Comparison of ENCODE assay signal across 33 mouse cellular contexts in genomic region chr15:60009610-60010009, GRCm38 (mm10). TPM values are rescaled to one million over a fixed set of nuclear protein-coding genes. Genes with fewer than 3 reads are reported as not detected.
"Had no signal": no experiment of that assay in that cellular context is flagged by ENCODE, and none has a peak within 500 bp of the region (broad histone marks: within the 10 kb centered on the region; RNA-seq: fewer than 3 reads in every experiment).

No protein-coding gene starts in this region.

- H3K4me3 ChIP-seq: gastrocnemius, adult 2 months; heart, embryonic 10.5 days; heart, embryonic 13.5 days; heart, embryonic 15.5 days; hindbrain, embryonic 13.5 days; hindbrain, embryonic 15.5 days; kidney, embryonic 15.5 days; left cerebral cortex, adult 2 months; limb, embryonic 10.5 days; limb, embryonic 12.5 days; liver, embryonic 13.5 days; liver, embryonic 15.5 days had no signal

- H3K27me3 ChIP-seq: heart, embryonic 13.5 days; heart, embryonic 15.5 days; hindbrain, embryonic 13.5 days; hindbrain, embryonic 15.5 days; kidney, embryonic 15.5 days; limb, embryonic 12.5 days; liver, embryonic 13.5 days; liver, embryonic 15.5 days had no signal

- H3K9me3 ChIP-seq: heart, embryonic 10.5 days; heart, embryonic 13.5 days; heart, embryonic 15.5 days; hindbrain, embryonic 13.5 days; hindbrain, embryonic 15.5 days; kidney, embryonic 15.5 days; limb, embryonic 10.5 days; limb, embryonic 12.5 days; liver, embryonic 13.5 days; liver, embryonic 15.5 days had no signal

- ATAC-seq: hindbrain, postnatal 0 days; intestine, embryonic 16.5 days had no signal

- H3K4me2 ChIP-seq: heart, embryonic 13.5 days; heart, embryonic 15.5 days; hindbrain, embryonic 13.5 days; hindbrain, embryonic 15.5 days; kidney, embryonic 15.5 days; limb, embryonic 12.5 days; liver, embryonic 11.5 days; liver, embryonic 13.5 days; liver, embryonic 15.5 days had no signal

- H3K27ac ChIP-seq: gastrocnemius, adult 2 months; heart, embryonic 10.5 days; heart, embryonic 13.5 days; heart, embryonic 15.5 days; hindbrain, embryonic 13.5 days; hindbrain, embryonic 15.5 days; hindbrain, postnatal 0 days; kidney, embryonic 15.5 days; kidney, postnatal 0 days; left cerebral cortex, adult 2 months; limb, embryonic 10.5 days; limb, embryonic 12.5 days; liver, embryonic 13.5 days; liver, embryonic 15.5 days had no signal

- H3K4me1 ChIP-seq: heart, embryonic 15.5 days; hindbrain, embryonic 13.5 days; hindbrain, embryonic 15.5 days; kidney, embryonic 15.5 days; limb, embryonic 10.5 days; limb, embryonic 12.5 days; liver, embryonic 13.5 days; liver, embryonic 15.5 days had no signal

- DNase-seq: gastrocnemius, adult 2 months; gastrocnemius, postnatal 14 days; gastrocnemius, postnatal 36 days; heart, adult 18-20 months; heart, postnatal 14 days; heart, postnatal 36 days; kidney, adult 11 months; kidney, adult 2 months; kidney, adult 9 months; kidney, postnatal 14 days; kidney, postnatal 4 days; liver; liver, embryonic 13.5 days had no signal

- H3K9ac ChIP-seq: heart, embryonic 13.5 days; heart, embryonic 15.5 days; hindbrain, embryonic 13.5 days; hindbrain, embryonic 15.5 days; kidney, embryonic 15.5 days; limb, embryonic 12.5 days; liver, embryonic 13.5 days; liver, embryonic 15.5 days had no signal

- H3K36me3 ChIP-seq: heart, embryonic 10.5 days; heart, embryonic 13.5 days; heart, embryonic 15.5 days; hindbrain, embryonic 13.5 days; hindbrain, embryonic 15.5 days; kidney, embryonic 15.5 days; limb, embryonic 10.5 days; limb, embryonic 12.5 days; liver, embryonic 13.5 days; liver, embryonic 15.5 days had no signal

RNA-seq across cellular contexts. Expression of gene 4933412E24Rik, which starts 6.8 kb away (rescaled TPM):
- polyA plus RNA-seq: frontal cortex, adult 2 months; gonadal fat pad, adult 2 months; heart, embryonic 10.5 days; heart, embryonic 13.5 days; heart, embryonic 15.5 days; heart, postnatal 0 days; hindbrain, embryonic 11.5 days; hindbrain, embryonic 13.5 days; hindbrain, embryonic 15.5 days; hindbrain, postnatal 0 days; intestine, embryonic 14.5 days; intestine, embryonic 16.5 days; kidney, adult 2 months; kidney, embryonic 15.5 days; kidney, postnatal 0 days; limb, embryonic 10.5 days; limb, embryonic 12.5 days; limb, embryonic 14.5 days; liver, embryonic 11.5 days; liver, embryonic 13.5 days; liver, embryonic 15.5 days had no signal
